Mouse (Mus musculus): ENCODE measurements at regions not wholly inside any gene's neighbourhood (a gene's known extent, or its start where the extent isn't known, plus 50 kb on each side); places are given as distances from the start of the nearest gene placed in this dataset.

DNA sequence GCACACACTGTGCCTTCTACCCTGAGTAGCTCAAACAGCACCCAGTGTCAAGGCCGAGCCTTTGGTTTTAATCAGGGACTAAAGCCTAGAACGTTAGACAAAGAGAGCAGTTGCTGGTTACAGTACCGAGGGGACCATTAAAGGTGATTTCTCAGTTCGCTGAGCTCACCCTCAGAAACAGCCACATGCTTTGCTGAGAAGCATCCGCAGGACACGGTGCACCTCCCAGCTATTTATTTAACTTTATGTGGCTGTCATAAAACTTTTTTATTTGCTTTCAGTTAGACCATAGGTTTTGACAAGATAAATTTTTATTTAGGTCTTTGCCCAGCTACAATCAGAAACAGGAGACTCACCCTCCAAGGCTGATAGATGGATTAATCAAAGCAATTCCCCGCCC, 187.2 kb upstream of the Spred2 start:
- TF ChIP-seq POLR2A (IDR thresholded peaks at IDR 0.05; ENCODE audit: insufficient read length, low read depth) (no peak), MYOD1 (IDR thresholded peaks at IDR 0.05; ENCODE audit: control insufficient read depth in 1 of 3, insufficient read length in 2 of 3, low read depth in 2 of 3) (no peak), MAX (IDR thresholded peaks at IDR 0.05; ENCODE audit: low read depth) (no peak)
